Mouse (Mus musculus) heart, adult 8-10 months (tissue): ENCODE measurements around the gene Mrnip. TPM values are rescaled to one million over a fixed set of nuclear protein-coding genes. Genes with fewer than 3 reads are reported as not detected.

Experiments
- DNase-seq: peaks from one replicate; pipeline ENCODE4 v3.0.0; 2022; ENCODE audit warnings: low spot score
- total RNA-seq, 4 experiments: library from RNA; stranded (reverse); gene quantifications; 2 replicates each; pipeline ENCODE4 v1.2.4; 2022

The Mrnip gene
- total RNA-seq, 4 experiments from 2014 or later: 1.6 to 3.5 (median 2.7) TPM

DNA sequence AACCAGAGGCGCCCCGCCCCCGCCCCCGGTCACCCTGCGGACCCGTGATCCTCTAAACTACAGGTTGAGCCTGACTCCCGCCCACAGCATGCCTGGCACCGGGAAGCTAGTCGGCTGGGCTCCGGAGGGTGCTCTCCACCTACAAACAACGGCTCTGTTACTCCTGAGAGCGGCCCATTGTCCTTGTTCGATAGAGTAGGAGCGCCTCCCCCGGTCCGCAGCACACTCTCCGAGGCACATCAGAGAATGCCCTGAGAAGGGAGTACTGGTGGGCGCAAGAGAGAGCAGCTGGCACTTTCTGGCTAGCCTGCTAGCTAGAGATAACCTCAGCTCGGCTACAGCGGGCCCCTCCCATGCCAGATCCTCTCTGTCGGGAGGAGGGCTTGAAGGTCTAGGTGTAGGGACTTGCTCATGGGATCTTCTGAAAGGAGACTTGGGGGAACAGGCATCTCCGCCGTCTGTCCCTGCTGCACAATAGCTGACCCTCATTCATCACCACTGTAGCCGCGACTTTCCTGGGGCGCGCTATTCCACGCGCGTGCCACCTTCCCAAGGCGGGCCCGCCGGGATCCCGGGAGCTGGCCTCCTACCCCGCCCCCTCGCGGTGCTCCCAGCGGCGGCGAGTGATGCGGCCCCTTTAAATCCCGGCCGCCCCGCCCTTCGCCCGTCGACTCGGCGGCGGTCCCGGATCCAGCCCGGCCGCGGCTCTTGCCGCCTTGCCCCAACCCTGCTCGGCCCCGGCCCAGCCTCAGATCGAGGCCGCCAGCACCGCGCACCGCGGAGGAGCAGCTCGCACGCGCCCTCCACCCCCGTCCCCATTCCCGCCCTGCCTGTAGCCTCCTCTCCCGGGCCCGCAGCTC is 50.7 kb downstream of the Mrnip start:
- DNase-seq: peak; percentile 86

DNA sequence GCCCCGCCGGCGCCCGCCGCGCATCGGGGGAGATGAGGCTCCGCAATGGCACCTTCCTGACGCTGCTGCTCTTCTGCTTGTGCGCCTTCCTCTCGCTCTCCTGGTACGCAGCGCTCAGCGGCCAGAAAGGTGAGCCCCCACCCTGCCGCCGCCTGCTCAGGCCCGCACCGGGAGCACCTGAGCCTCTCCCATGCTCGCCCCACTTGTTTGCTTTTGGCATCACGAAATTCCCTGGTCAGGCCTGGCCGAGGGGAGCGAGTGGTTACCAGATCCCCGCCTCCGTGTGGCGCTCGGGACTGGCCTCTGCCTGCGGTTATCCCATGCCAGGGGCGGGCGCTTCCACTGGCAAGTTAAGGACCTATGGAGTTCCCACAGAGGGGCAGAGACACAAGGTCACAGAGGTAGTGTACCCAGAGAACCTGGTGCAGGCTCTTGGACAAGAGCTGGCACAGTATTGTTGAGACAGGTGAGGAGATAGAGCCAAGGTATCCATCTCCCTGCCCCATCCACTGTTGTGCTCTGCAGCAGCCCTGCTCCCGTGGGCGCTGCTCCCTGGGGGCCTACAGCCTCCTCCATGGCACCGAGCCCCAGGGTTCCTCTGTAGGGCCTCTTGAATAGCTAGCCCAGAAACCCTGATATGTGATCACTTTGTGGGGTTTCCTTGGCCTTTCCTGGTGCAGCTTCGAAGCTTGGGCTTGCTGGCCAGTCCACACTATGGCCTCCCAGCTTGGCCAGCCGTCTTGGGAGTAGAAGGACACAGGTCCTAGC is 51.6 kb downstream of the Mrnip start:
- no peak for DNase-seq

DNA sequence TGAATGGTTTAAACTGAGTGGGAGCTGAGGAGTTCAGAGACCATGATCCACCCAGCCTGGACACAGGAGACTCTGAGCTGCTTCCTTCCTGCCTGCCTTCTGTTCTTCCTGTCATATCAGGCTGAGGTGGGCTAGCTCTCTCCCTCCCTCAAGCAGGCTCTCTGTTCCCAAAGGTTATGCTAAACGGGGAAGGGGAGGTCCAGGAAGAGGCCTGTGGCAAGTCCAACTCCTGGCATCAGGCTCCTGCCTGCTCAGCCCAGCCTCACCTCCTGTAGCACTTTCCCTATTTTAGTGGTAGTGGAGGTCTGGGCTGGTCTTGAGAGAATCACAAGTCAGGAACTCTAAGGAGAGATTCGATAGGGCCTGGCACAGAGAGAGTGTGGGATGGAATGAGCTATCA is 52.2 kb downstream of the Mrnip start:
- DNase-seq: no peak

DNA sequence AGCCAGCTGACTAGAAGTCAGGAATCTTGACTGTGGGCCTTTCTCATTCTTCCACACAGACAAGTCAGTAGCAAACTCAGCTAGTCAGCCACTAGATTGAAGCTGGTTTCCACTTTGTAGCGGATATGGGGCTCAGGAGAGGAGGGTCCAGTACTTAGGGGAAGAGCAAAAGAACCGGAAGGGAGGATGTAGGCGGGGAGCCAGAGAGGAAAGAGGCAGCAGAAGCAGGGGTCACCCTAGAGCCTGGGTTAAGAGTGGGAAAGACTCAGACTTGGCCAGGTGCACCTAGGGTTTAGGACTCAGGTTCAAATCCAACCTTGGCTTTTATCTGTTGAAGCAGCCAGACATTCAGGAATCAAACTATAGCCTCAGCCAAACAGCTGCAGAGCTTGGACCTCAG is 53.0 kb downstream of the Mrnip start:
- DNase-seq: no peak

DNA sequence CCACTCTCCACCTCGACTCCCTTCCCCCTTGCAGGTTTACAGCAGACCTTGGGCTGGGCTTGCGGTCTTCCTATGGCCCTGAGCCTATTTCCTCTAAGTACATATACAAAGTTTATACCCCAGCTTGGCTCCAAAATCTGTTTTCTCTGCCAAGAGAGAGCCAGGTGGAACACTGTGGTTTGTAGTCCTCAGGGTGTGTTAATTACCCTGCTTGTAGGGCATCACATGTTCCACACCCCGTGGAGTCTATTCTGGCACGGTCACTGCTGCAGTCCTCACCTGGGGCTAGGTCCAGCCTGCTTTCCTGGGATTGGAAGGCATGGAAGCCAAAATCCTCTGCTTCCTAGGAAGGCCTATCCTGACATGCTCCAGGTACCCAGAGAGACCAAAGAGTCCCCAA is 53.5 kb downstream of the Mrnip start:
- no peak for DNase-seq

DNA sequence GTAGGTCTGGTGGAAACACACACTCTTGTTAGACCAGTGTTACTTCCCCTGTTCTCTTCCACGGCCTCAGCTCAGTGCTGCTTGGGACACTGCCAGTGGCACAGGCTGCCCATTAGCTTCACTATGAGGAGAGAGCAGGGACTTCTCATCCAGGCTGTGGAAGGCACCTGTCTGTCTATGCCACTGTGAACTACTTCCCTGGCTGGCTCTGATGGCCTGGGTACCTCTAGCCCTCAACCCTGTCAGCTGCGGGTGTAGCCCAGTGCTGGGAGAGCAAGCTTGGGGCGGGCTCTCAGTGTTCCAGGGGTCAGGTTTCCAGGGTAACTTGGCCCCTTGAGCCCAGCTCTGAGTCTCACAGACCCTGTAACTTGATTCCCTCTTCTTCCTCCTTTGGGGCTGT is 54.5 kb downstream of the Mrnip start:
- DNase-seq: no peak

DNA sequence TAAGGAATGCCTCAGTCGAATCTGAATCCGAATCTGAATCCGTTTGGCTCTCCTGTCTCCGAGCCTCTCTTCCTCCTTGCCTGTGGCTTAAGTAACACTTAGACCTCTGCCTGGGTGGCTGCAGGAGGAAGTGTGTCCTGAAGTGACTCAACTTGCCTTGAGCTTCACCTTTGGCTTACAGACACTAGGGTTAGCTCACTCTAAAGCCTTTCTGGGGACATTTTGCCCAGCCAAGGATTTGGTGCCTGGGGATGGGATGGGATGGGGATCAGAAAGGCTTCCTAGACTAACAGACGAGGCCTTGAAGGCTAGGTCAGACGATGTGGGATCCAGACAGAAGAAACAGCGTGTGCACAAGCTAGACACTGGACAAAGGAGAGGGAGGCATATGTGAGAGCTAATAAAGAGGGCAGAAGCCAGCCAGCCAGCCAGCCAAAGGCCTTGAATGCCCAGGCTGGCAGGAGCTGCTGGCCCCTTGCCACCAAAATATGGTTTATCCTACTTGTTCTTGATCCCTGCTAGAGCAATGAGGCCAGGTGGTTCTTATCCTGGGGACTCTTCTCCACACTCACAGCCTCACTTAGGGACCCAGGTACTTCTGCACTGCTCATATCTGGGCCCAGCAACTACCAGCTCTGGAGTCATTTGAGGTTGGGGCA is 55.1 kb downstream of the Mrnip start:
- no peak for DNase-seq

DNA sequence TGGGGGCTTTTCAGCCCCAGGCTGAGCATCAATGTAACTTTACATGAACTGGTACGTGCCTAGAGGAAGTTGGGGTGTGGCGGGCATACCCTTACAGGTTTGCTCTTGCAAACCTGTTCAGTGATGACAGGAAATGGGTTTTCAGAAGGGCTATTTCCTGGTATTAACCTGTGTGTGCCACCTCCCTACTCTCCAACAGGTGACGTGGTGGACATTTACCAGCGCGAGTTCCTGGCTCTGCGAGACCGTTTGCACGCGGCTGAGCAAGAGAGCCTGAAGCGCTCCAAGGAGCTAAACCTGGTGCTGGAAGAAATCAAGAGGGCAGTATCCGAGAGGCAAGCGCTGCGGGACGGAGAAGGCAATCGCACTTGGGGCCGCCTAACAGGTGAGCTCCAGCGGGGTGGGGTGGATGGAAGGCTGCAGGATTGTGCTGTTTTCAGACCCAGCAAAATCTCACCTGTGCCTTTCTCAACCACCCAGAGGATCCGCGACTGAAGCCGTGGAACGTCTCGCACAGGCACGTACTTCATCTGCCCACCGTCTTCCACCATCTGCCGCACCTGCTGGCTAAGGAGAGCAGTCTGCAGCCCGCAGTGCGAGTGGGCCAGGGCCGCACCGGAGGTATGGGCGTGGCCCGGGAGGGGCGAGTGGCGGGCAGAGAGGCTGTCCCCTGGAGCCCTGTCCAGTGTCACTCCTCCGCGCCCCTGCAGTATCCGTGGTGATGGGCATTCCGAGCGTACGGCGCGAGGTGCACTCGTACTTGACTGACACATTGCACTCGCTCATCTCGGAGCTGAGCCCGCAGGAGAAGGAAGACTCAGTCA is 56.4 kb downstream of the Mrnip start:
- no peak for DNase-seq

DNA sequence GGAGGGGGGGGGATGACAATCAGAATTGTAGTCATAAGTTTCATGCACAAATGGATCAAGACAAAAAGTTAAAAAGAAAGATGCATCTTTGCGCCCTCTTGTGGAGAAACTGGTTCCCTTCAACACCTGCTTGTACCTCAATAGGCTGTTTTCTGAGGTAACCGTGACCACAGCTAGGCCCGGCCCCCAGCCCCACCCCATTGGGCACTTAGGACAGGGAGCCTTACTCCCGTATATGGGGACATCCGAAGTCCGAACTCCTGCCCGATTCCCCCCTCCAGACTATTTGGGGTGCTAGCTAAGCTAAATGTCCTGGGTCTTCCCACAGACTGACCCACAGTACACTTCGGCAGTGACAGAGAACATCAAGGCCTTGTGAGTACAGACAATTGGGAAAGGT is 57.2 kb downstream of the Mrnip start:
- no peak for DNase-seq

DNA sequence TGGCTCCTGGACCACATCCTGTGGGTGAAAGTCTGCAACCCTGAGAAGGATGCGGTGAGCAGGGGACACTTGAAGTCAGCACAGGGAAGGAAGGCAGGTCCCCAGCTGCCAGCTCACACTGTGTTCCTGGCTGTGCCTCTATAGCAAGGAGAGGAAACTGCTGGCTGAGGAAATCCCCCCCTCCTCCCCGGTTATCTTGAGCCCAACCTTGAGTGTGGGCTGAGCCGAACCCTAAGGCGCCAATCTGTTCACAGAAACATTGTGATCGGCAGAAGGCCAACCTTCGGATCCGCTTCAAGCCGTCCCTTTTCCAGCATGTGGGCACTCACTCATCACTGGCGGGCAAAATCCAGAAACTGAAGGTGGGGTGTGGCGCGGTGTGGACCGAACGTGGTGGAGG is 58.8 kb downstream of the Mrnip start:
- no peak for DNase-seq

DNA sequence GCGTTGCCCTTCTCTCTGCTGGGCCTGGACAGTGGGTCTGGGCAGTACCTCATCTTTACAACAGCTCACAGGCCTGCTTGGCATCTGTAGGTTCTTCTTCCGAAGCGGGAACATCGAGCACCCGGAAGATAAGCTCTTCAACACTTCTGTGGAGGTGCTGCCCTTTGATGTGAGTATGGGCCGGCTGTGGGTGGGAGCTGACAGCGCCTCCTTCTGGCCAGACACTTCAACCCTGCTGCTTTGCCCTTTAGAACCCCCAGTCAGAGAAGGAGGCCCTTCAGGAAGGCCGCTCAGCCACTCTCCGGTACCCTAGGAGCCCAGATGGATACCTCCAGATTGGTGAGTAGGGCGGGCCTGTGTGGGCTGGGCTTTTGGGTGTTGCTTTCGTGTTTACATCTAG is 59.7 kb downstream of the Mrnip start:
- no peak for DNase-seq

DNA sequence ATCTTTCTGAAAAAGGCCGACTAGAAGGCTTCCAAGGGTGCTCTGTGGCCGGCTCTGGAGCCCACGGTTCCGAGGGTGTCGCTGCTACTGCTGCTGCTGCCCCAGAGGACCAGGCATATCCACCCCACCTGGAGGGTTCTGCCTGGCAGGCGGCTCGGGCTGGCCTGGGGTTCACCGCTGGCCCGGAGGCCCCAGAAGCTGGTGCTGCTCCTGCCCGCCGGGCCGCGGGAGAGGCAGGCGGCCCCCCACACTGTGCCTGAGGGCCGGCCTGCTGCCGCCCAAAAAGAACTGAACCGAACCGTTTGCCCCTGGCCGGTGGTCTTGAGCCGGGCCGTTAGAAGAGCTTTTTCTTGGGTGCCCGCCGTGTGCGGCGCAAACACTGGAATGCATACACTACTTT is 60.4 kb downstream of the Mrnip start:
- DNase-seq: no peak

DNA sequence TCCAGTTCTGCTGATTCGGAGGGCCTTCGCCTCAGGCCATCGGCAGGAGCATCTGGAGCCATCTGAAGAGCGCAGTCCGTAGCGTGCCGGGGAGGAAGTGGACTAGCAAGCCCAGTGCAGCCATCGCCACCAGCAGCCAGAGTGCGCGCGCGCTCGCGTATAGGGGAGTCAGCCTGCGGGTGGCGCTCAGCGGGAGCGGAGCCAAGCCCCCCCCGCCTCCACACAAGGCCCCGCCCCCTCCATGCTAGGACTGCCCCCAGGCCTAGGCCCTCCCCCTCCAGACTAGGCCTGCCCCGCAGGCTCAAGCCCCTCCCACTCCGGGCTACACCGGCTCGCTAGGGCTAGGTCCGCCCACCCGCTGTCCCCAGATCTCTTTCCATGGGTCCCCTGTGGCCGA is 62.3 kb downstream of the Mrnip start:
- peak; percentile 80 for DNase-seq

DNA sequence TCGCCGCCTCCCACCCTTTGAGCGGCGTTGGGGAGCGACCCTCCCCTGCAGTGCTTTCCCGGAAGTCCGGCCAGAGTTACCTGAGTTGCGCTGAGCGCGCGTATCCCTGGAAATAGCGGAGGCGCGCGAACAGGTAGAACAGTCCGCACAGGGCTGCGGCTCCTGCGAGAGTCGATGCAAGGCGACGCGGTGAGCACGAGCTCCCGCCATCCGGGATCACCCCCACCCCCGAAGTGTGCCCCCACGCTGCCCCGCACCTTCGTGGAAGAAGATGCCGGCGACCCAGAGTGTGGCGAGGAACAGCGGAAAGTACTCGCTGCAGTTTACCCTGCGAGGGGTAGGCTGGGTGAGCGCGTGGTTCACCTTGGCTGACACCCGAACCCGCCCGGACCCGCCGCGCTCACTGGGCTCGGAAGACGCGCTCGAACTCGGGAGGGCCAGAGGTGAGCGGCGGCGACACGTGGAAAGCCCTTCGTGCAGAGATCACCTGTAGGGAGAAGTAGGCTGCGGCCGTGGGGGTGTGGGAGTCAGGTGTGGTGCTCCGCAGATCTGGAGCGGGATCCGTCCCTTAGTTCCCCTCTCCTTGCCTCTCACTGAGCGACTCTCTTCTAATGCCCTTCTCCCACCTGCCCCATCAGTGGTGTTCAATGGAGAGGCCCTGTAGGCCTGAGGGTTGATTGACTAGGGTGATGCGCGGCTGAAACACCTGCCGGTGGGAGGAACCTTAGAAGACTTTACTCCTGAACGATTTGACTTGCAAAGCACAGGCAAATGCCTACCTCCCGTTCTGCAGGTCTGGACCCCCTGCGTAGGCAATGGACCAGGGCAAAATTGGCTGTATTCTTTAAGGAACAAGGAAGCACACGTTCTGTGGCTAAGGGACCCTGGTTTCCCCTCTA is 62.9 kb downstream of the Mrnip start:
- DNase-seq: no peak

DNA sequence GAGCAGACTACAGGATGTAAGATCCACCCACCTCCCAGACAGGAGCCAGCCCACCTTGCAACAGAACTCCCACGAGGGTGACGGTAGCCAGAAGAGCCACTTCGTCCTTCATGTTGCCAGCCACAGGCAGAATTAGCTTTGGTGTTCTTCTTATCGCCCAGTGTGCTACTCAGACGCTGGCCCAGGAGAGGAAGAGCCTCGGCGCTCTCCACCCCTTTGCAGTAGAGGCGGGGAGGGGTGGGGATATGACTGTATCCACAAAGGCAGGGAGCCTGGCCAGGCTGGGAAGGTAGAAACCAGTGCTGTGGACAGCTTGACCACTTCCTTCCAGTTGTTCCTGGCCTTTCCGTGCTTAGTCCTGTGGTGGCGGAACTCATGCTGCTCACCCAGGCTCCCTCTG is 64.1 kb downstream of the Mrnip start, which contains the start of gene Ltc4s:
Gene Ltc4s (minus strand): TSS at position 293 of the 400 bp plus-strand sequence.
- peak; percentile 61 for DNase-seq

DNA sequence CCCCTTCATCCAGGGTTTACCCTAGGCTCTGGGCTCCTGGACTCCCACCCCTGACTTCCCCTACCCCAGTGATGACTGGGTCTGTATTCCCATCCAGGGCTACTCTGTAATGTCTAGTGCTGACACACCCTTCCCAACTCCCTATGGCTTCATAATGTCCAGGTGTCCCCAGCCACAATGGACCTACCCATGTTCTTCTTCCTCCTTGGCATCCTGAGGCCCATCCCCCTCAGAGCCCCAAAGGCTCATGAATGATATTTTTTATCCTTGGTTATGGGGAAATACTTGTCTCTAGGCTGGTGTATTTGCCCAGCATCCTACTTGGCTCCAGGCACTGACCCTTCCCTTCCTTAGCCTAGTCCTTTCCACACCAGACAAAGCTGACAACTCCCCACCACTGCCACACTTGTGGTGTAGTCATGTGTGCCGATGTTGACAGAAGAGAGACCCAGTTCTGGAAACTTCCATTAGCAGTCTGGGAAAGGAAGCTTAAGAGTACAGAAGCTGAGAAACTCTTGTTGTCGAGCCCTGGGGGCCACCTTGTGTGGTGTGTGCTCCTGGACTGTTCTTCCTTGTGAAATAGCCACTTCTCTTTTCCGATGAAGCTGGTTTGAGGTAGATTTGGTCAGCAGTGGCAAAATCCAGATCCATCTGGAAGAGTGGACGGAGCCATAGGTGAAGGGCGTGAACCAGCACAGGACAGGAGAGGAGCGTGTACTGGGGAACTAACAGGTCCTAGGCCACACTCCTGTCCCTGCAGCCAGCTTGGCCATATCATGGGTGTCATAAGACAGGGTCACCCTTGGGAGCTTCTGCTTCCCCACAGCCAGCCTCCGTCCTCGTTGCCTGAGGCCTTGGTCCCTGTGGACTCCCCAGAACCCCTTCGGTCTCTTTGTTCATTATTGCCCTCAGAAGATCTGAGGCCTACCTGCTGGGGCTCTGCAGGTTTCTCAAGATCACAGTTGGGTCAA is 64.9 kb downstream of the Mrnip start:
- no peak for DNase-seq

DNA sequence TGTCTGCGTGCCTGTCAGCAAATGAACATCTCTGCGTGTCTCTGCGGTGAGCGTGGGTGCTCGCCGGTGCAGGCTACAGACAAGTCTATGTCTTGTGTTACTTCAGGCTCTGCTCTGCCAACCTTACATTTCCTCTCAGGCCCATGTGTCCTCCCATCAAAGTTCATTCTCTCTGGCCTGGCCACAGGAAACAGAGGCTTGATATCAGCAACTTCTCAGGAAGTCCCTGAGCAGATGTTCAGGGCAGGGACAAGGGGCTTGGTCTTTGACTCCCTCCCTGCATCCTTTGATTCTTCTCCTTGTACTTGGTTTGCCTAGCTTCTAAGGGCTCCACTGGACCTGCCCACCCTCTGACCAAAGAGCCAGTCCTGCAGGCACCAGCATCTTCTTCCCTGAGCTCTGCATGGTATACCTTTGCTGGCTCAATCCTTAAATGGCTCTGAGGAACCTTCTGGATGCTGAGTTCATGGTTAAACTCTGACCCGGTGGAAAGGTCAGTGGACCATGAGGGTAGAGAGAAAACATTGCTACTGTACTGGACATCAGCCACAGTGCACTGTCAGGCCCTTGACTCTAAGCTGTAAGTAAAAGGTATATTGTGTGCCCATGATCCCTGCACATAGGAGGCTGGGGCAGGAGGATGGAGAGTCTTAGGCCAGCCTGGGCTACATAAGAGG is 66.1 kb downstream of the Mrnip start:
- no peak for DNase-seq

DNA sequence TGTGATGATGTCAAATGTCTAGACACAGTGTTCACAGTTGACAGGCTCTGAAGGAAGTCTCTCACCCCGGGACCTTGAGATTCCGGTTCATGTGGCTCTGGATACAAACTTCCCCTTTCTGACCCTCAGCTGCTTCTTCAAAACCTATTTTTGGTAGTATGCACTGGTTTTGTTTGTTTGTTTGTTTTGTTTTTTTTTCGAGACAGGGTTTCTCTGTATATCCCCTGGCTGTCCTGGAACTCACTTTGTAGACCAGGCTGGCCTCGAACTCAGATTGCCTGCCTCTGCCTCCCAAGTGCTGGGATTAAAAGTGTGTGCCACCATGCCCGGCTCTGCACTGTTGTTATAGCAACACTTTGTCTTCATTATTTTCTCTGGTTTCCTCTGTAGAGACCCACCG is 69.7 kb downstream of the Mrnip start:
- DNase-seq: no peak

DNA sequence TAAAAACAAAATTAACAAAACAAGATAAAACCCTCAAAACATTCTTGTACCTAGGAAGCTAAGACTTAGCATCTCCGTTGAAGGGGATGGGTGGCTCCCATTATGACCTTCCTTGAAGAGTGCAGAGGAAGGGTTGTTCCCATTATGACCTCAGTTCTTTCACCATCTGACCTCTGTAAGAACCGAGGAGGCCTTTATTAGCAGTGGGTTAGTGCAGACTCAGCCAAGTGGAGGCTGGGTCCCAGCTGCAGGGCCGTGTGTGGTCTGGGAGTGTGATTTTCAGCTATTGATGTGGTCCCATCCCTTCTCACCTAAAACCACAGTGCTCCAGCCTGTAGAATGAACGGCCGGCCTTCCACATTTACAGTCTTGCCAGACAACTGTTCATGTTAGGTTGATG is 71.0 kb downstream of the Mrnip start:
- no peak for DNase-seq
